Mouse (Mus musculus) heart, embryonic 14.5 days (tissue): ENCODE results near the gene Sipa1l1. TPM values are rescaled to one million over a fixed set of nuclear protein-coding genes. Genes with fewer than 3 reads are reported as not detected.
A peak's percentile ranks its signal among the peaks of the same experiment; 100 is the strongest.

Experiments used
- ATAC-seq: fragments of 200-750 bp; cut with Nextera tagmentation; 2 replicates; pipeline ENCODE4 v1.8.0; 2017; ENCODE audit warnings: low read depth, moderate TSS enrichment; ENCODE audit not compliant: insufficient number of reproducible peaks, insufficient read depth, low FRiP score
- H3K27ac ChIP-seq, 2 experiments: fragments of 200-500 bp in 1 of 2; fragments of 300-500 bp in 1 of 2; sonication (generic) in 1 of 2; replicated peaks in 1 of 2; 2 replicates each; pipeline ENCODE4 v1.5.1; 2012 to 2014; ENCODE audit warnings: low read depth in 2 of 2, low read length in 2 of 2, control low read depth in 1 of 2, mild to moderate bottlenecking in 1 of 2, mixed read lengths in 1 of 2; ENCODE audit not compliant: control insufficient read depth in 1 of 2, insufficient read depth in 1 of 2
- H3K27me3 ChIP-seq: fragments of 300-500 bp; sonication (generic); 2 replicates; pipeline ENCODE4 v1.6.1; 2014; ENCODE audit warnings: mild to moderate bottlenecking, low read length, control low read depth; ENCODE audit not compliant: control insufficient read depth, insufficient read depth
- H3K36me3 ChIP-seq: fragments of 300-500 bp; sonication (generic); 2 replicates; pipeline ENCODE4 v1.6.1; 2014; ENCODE audit warnings: mild to moderate bottlenecking, control low read depth, low read length, mixed read lengths; ENCODE audit not compliant: control insufficient read depth, insufficient read depth
- H3K4me1 ChIP-seq, 2 experiments: fragments of 200-500 bp in 1 of 2; fragments of 300-500 bp in 1 of 2; sonication (generic) in 1 of 2; 2 replicates each; pipeline ENCODE4 v1.6.1; 2012 to 2014; ENCODE audit warnings: low read length in 2 of 2, control low read depth in 1 of 2, mixed read lengths in 1 of 2; ENCODE audit not compliant: control insufficient read depth in 2 of 2, insufficient read depth in 2 of 2
- H3K4me2 ChIP-seq: fragments of 300-500 bp; sonication (generic); 2 replicates; pipeline ENCODE4 v1.6.1; 2014; ENCODE audit warnings: mild to moderate bottlenecking, low read length
- H3K4me3 ChIP-seq, 2 experiments: fragments of 200-500 bp in 1 of 2; fragments of 300-500 bp in 1 of 2; sonication (generic) in 1 of 2; 2 replicates each; pipeline ENCODE4 v1.5.1; 2012 to 2014; ENCODE audit warnings: low read length in 2 of 2, mild to moderate bottlenecking in 2 of 2, control low read depth in 1 of 2, low read depth in 1 of 2, moderate library complexity in 1 of 2; ENCODE audit not compliant: control insufficient read depth in 1 of 2, insufficient read depth in 1 of 2
- H3K9ac ChIP-seq: fragments of 300-500 bp; sonication (generic); 2 replicates; pipeline ENCODE4 v1.6.1; 2014; ENCODE audit warnings: mild to moderate bottlenecking, low read length
- H3K9me3 ChIP-seq: fragments of 300-500 bp; sonication (generic); 2 replicates; pipeline ENCODE4 v1.6.1; 2016; ENCODE audit warnings: low read length, control low read depth; ENCODE audit not compliant: control insufficient read depth
- WGBS: fragments of 180-500 bp; shearing (Covaris S2); extraction: QIAGEN DNeasy Blood & Tissue Kit; methylation state at CpG from one replicate; pipeline ENCODE4 v1.1.7; 2014; 5-methylcytosine and 5-hydroxymethylcytosine counted together
- polyA plus RNA-seq: library from polyadenylated mRNA; unstranded; fragments of >200 nt; fragmentation: Nextera tagmentation; extraction: Ambion mirVana; gene quantifications from 2 replicates; pipeline ENCODE4 v1.2.1, GENCODE M21; 2014

The Sipa1l1 gene
- polyA plus RNA-seq, 1 experiment from 2014 or later, result 25.6 TPM

DNA sequence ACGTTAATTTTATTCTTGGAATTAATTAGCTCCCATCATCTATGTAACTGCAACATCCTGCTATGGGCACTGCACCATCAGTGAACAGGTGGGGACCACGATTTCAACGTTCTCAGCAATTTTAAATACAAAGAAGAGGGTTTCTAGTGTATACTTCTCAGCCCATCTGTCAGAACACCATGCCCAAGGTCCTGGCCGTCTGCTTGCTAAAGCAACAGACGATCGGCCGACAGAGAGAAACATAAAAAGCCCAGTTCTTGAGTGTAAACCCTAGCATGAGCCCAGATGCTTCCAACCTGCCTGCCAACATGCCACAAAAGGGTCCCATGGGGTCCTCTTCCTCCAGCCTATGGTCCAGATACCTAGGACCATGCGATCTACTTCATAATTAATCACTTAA, 288.9 kb downstream of the Sipa1l1 start:
- H3K27me3 ChIP-seq, result no peaks in the 10 kb centered on the region
- no peak overlapping the region for H3K9ac ChIP-seq
- WGBS, result 89% methylated on average over 8 of the region's 8 CpGs
- no peak for ATAC-seq
- H3K27ac ChIP-seq, result no peak overlapping the region
- no peaks in the 10 kb centered on the region for H3K36me3 ChIP-seq
- no peak overlapping the region for H3K4me3 ChIP-seq
- H3K4me1 ChIP-seq, result no peaks in the 10 kb centered on the region
- H3K4me2 ChIP-seq, result no peak overlapping the region
- no peaks in the 10 kb centered on the region for H3K9me3 ChIP-seq

- ATAC-seq, result no peak
- Histone ChIP-seq H3K27ac (no peak overlapping the region), H3K9me3 (no peaks in the 10 kb centered on the region), H3K4me2 (no peak overlapping the region), H3K27me3 (no peaks in the 10 kb centered on the region), H3K36me3 (no peaks in the 10 kb centered on the region), H3K4me1 (peaks cover 17 to 26% of the 10 kb centered on the region in 2 experiments), H3K9ac (no peak overlapping the region), H3K4me3 (no peak overlapping the region)
- WGBS, result 85% methylated on average over 5 of the region's 5 CpGs
These were observed 298.1 kb downstream of the Sipa1l1 start for GRCm38 (mm10) chr12:82467234-82467633.

DNA sequence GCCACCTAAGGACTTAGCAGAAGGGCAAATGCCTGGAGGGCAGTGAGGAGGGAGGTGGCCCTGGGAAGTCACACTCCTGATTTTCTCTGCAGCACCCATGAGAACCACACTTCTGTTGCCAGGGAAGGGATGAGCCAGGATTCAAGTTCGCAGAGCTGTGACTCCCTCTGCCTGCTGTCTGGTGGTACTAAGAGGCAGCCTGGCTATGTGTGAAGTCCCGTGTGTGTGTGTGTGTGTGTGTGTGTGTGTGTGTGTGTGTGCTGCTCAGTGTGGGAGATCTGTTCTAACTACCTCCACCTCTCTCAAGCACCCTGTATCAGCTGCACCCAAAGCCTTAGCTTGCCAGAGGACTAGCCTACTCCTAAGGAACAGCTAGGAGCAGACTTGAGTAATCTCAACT, 298.5 kb downstream of the Sipa1l1 start:
- ATAC-seq, result no peak
- 52% methylated on average over 2 of the region's 2 CpGs for WGBS
- H3K4me2 ChIP-seq, result no peak overlapping the region

GRCm38 (mm10) chr12:82468416-82468815, 299.3 kb downstream of the Sipa1l1 start:
- Histone ChIP-seq H3K36me3 (no peaks in the 10 kb centered on the region), H3K27ac (no peak overlapping the region), H3K9me3 (no peaks in the 10 kb centered on the region), H3K27me3 (no peaks in the 10 kb centered on the region), H3K4me3 (no peak overlapping the region), H3K9ac (no peak overlapping the region), H3K4me2 (no peak overlapping the region), H3K4me1 (peaks cover 19 to 26% of the 10 kb centered on the region in 2 experiments)
- WGBS, result 36% methylated on average over 5 of the region's 5 CpGs
- ATAC-seq, result no peak

More for the DNA sequence above, 298.5 kb downstream of the Sipa1l1 start:
- Histone ChIP-seq H3K9ac (no peak overlapping the region), H3K27ac (no peak overlapping the region), H3K4me1 (peaks cover 17 to 26% of the 10 kb centered on the region in 2 experiments), H3K9me3 (no peaks in the 10 kb centered on the region), H3K36me3 (no peaks in the 10 kb centered on the region), H3K27me3 (no peaks in the 10 kb centered on the region), H3K4me3 (no peak overlapping the region)

DNA sequence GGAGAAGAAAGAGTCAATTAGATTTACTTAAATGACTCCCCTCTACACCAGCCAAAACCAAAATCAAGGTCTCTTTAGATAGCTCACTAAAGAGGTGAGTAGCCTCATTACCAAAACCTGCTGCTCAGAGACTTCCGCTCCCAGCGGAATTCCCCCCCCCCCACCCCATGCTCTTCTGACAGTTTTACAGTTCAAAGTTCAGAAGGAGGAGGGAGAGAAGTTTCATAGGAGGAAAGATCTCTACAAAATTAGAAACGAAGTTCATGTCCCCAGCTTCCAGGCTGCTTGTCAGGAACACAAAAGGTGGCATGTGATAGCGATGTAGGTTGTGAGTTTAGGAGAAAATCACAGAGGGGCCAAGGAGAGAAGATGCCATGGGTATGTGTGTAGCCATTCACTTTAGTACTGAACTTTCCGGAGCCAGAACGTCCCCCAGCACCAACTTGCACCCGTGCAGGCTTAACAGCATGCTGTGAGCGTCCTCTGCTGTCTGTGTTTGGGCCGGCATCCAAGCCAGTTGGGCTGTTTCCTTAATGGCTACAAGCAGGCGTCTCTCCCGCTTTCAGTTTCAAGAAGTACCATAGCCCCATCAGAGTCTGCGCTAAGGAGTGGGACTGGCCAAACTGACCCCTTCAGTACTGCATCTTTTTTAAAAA, 300.7 kb downstream of the Sipa1l1 start:
- H3K9me3 ChIP-seq, result no peaks in the 10 kb centered on the region
- peaks cover 19 to 26% of the 10 kb centered on the region in 2 experiments for H3K4me1 ChIP-seq
- WGBS, result 3% methylated on average over 12 of the region's 12 CpGs
- no peaks in the 10 kb centered on the region for H3K27me3 ChIP-seq
- H3K4me3 ChIP-seq, result peak overlapping the region; percentile 56 to 60
- peak overlapping the region; percentile 79 for H3K4me2 ChIP-seq
- peak; percentile 64 for ATAC-seq
- H3K27ac ChIP-seq, result peak overlapping the region; percentile 87 to 90
- no peaks in the 10 kb centered on the region for H3K36me3 ChIP-seq
- peak overlapping the region; percentile 77 for H3K9ac ChIP-seq

GRCm38 (mm10) chr12:82470362-82470936, 301.3 kb downstream of the Sipa1l1 start:
- Histone ChIP-seq H3K4me3 (peak overlapping the region; percentile 56 to 60), H3K27ac (peak overlapping the region; percentile 90 to 94), H3K27me3 (no peaks in the 10 kb centered on the region), H3K9me3 (no peaks in the 10 kb centered on the region), H3K4me1 (peaks cover 19 to 26% of the 10 kb centered on the region in 2 experiments), H3K9ac (peak overlapping the region; percentile 77), H3K4me2 (peak overlapping the region; percentile 79), H3K36me3 (no peaks in the 10 kb centered on the region)
- WGBS, result under 1% methylated on average over 18 of the region's 18 CpGs
- peak; percentile 67 for ATAC-seq

- Histone ChIP-seq H3K27me3 (no peaks in the 10 kb centered on the region), H3K4me2 (no peak overlapping the region), H3K27ac (no peak overlapping the region), H3K36me3 (no peaks in the 10 kb centered on the region), H3K4me1 (peaks cover 24 to 33% of the 10 kb centered on the region in 2 experiments), H3K9ac (no peak overlapping the region), H3K4me3 (no peak overlapping the region), H3K9me3 (no peaks in the 10 kb centered on the region)
- WGBS, result 86% methylated on average over 3 of the region's 3 CpGs
- ATAC-seq, result no peak
These were observed 303.7 kb downstream of the Sipa1l1 start for GRCm38 (mm10) chr12:82472796-82473195.
